Mouse (Mus musculus): ENCODE measurements around the gene Prrt3. TPM values are rescaled to one million over a fixed set of nuclear protein-coding genes. Genes with fewer than 3 reads are reported as not detected.

Prrt3 gene
- total RNA-seq (2023): 0.35 TPM

DNA sequence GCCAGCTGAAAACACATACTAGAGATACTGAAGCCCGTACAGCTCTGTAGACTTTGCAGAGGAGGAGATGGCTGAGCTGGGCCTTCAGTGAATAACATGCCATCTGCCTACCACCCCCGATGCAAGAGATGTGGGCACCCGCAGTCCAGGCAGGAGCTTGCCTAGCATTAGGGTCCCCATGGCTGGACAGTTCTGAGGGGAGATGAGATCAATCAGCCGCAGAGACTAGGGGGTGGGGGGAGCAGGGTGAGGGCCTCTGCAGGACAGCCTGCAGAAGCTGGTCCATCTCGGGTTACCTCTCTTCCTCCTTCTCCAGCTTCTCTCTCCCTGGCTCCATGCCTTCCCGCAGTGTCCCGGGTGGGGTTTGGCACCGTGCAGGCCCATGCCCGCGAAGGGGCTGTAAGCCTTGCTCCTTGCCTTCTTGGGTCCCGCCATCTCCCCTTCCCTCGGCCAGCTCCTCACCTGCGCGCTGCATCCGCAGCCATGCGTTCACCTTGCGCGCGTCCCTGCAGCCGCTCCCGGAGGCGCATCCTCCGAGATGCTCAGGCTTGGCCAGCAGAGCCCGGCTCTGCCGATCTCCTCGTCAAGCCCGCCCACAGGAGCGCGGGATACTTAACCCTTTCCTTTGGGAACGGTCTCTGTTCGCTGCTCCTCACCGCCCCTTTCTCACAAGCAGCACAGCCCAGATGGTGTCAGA, at the start of gene Prrt3:
Gene Prrt3, minus strand, starts transcription at position 544 of the 697 bp plus-strand sequence.

DNA sequence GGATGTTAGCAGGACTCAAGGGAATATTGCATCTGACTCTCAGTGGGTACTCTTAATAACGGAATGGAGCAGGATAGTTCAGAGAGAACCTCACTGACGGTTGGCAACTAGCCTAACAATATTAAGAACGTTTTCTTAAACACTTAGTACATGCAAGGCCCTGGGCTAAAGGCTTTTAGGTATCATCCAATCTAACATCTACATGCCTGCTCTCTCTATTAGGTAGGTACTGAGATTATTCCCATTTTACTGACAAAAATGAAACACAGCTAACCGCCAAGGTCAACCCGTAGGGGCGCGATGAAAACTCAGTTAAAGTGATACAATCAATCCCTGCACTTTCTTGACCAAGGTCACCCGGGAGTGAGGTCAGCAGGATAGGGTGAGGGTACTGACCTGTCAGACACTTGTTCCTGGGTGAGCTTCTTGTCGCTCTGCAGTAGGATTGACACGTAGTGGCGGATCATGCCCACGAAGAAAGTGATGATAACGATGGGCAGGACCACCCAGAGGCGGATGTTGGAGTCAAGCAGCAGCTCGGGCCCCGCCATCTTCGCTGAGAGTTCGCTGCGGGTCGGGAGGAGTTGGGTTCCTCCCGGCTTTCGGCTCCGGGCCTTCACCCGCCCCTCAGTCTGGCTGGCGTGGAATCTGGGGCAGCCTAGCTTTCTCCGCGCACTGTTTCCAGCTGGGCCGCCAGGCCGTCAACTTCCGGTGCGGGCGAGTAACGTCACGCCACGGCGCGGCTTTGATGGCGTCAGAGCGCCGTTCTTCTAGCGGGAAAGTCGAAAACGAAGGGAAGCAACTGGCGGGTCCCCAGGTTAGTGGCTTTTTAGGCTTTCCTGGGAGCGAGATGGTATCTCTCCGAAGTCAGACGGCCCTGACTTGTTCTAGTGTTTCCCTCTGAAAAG, 29.5 kb upstream of the Prrt3 start, which contains the start of the genes Emc3 and Fancd2:
Gene Emc3, minus strand, starts transcription at position 721 of the 908 bp plus-strand sequence.
Gene Fancd2, plus strand, starts transcription at position 751 of the 908 bp plus-strand sequence.

DNA sequence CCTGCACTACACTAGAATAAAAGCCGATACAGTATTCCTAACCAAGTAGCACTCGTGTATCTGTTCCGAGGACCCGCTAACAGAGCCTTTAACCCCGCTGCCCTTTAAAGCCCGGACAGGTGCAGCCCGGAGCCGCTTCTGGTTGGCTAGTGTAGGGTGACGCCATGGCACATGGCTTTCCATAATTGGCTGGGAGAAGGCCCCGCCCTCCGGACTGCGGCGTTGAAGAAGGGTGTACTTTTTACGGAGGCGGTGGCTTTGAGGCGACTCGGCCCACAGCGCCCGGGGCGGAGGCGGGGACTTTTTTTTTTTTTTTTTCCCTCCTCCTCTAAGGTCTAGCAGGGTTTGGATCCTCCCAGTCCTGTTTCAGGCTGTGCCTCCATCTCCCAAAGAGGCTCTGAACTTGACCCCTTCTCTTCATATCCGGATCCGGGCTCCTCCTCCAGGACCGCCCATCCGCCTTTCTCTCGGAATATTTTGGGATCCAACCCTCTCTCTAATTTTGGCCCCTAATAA, 18.6 kb downstream of the Prrt3 start, which contains the start of gene Creld1:
Gene Creld1, plus strand, starts transcription at position 198 of the 516 bp plus-strand sequence.

DNA sequence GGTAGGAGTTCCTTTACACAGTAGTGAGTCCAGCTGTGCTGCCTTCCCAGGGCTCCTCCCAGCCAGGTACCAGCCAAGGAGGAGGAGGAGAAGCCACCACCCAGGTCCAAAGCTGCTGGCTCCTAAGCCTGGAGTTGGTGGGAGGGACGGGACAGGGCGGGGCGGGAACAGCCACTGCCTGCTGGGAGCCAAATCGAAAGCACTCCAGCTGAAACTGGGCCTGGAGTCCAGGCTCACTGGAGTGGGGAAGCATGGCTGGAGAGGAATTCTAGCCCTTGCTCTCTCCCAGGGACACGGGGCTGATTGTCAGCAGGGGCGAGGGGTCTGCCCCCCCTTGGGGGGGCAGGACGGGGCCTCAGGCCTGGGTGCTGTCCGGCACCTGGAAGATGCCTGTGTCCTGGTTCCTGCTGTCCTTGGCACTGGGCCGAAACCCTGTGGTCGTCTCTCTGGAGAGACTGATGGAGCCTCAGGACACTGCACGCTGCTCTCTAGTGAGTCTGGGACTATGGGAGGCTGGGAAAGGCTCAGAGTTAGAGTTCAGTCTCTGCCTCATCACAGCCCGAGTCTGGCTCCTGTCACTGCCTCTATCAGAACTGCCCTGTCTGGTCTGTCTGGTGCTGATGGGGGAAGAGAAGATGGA, 30.3 kb downstream of the Prrt3 start, which contains the start of gene Il17rc:
Gene Il17rc, plus strand, starts transcription at position 131 of the 640 bp plus-strand sequence.

DNA sequence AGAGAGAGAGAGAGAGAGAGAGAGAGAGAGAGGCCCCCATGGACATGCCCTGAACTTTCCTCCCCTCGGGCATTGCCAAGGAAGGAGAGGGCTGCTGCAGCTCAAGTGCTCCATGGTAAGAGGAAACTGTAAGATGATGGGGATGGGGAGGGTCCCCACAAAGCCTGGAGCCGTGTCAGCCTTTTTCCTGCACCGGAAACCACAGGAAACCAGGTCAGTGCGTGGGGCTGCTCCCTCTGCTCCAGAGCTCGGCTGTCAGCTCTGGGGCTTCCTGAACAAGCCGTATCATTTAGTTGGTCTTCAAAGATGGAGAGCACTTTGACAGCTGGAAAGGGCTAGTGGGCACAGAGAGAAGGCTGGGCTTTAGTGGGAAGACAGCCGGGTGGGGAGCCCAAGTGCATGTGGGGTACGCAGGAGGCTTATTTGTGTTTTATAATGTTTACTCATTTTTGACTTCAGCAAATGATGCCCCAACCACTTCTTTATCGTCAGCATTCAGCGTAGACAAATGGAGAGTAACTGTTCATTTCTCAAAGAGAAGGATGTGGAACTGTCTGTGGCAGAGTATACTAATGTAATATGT, 43.7 kb downstream of the Prrt3 start, which contains the start of gene Il17re:
Gene Il17re, plus strand, starts transcription at position 533 of the 583 bp plus-strand sequence.

Other genes starting within 250 kb of the Prrt3 start
- gene Cpne9, start 219.6 kb downstream of the Prrt3 start, total RNA-seq (2023): 2.9 TPM
- 75.3 TPM for gene Brpf1, start 194.8 kb downstream of the Prrt3 start, total RNA-seq (2023)
- 9.0 TPM for gene Ogg1, start 175.0 kb downstream of the Prrt3 start, total RNA-seq (2023)
- gene Camk1, start 157.9 kb downstream of the Prrt3 start, total RNA-seq (2023): 0.47 TPM
- 29.1 TPM for gene Tada3, start 124.0 kb downstream of the Prrt3 start, total RNA-seq (2023)
- 232 TPM for gene Arpc4, start 123.8 kb downstream of the Prrt3 start, total RNA-seq (2023)
- gene Ttll3, start 112.7 kb downstream of the Prrt3 start, total RNA-seq (2023): 58.3 TPM
- 10.6 TPM for gene Rpusd3, start 82.6 kb downstream of the Prrt3 start, total RNA-seq (2023)
- gene Cidec, start 66.2 kb downstream of the Prrt3 start, total RNA-seq (2023): not detected
- 18.3 TPM for gene Jagn1, start 59.4 kb downstream of the Prrt3 start, total RNA-seq (2023)
- 0.71 TPM for gene Il17re, start 43.4 kb downstream of the Prrt3 start, total RNA-seq (2023)
- gene Il17rc, start 30.5 kb downstream of the Prrt3 start, total RNA-seq (2023): 0.35 TPM
- 10.8 TPM for gene Creld1, start 18.6 kb downstream of the Prrt3 start, total RNA-seq (2023)
- gene Emc3, start 29.7 kb upstream of the Prrt3 start, total RNA-seq (2023): 65.7 TPM
- gene Fancd2, start 29.8 kb upstream of the Prrt3 start, total RNA-seq (2023): 0.80 TPM
- not detected for gene Fancd2os, start 98.8 kb upstream of the Prrt3 start, total RNA-seq (2023)
- gene Brk1, start 102.8 kb upstream of the Prrt3 start, total RNA-seq (2023): 91.9 TPM
- 19.3 TPM for gene Vhl, start 122.0 kb upstream of the Prrt3 start, total RNA-seq (2023)
- gene Irak2, start 136.5 kb upstream of the Prrt3 start, total RNA-seq (2023): 57.6 TPM
- 244 TPM for gene Tatdn2, start 195.1 kb upstream of the Prrt3 start, total RNA-seq (2023)
- 1.2 TPM for gene Ghrl, start 217.9 kb upstream of the Prrt3 start, total RNA-seq (2023)
- 88.8 TPM for gene Sec13, start 238.8 kb upstream of the Prrt3 start, total RNA-seq (2023)

All from CD4-positive naive resting alpha-beta T cell, adult 57 days (primary cell).